Mouse (Mus musculus): Measurements from ENCODE around the gene Fam189a1.
A peak's percentile ranks its signal among the peaks of the same experiment; 100 is the strongest.

Fam189a1 gene

DNA sequence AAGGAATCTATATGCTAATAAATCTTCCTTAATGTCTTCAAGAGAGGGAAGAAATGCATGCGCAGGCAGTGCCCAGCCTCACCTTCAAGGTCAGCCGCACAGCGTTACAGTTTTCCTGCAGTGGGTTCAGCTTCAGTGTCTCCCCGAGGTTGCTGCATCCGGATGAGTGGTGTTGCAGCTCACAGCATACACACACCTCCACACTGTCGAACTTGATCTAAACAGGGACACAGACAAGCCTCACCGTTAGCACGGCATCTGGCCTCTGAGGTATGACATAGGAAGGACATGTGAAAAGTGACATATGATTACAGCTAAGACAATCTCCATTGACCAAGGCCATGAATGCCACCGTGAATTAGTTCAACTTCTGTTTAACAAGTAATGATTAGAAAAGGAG, 336.7 kb downstream of the Fam189a1 start:
- DNase-seq (ENCODE audit: low spot score in 2 of 2) = no peak

DNA sequence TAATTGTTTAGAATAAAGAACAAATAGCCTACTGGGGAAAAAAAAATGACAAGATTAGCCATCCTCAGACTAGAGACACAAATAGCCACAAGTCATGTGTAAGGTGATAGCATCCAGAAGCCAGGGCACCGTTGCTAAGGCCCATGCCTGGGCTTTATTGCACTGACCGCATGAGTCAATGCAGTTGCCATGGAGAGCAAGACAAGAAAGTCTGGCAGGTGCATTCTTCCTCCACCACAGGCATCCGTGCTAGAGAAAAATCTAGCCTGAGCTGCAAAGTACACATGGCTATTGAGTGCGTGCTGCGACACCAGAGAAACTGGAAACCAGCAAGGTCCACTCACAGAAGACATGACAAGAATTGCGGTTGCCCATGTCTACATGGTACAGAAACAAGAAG, 347.5 kb downstream of the Fam189a1 start:
- no peak for DNase-seq (ENCODE audit: low spot score in 2 of 2)

DNA sequence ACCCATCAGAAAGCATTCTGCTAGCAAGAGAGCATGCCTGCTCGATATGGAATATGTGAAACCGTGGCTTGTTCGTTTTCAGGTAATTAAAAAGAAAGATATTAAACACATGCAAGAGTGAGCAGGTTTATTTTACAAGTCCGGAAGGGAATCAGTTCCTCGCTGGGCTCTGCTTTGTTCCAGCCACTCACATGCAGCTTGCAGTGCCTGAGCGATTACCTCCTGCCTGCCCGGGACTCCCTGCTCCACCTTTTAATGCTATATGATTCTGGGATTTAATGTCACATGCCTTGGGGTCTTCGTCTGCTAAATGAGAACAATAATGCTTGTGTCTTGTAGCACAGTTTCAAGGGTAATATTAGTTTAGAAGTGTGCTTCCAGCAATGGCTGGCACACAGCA, 351.3 kb downstream of the Fam189a1 start:
- DNase-seq (ENCODE audit: low spot score in 2 of 2) = no peak

DNA sequence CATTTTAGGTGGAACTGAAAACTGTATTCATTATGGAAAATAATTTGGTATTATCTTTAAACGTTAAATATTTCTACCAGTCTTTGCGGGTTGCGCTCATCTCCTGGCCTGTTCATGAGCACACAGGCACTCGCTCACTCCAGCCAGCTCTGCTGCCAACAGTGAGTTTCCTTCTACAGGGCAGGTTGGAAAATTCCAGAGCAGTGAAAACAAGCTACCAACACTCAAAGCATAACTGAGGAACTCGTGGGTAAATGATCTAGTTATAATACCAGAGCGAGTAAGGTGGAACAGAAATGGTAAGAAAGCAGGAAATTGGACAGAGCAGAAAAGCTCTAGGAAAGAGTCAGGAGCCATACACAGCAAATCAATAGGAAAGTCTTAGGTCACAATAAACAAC, 360.8 kb downstream of the Fam189a1 start:
- no peak for DNase-seq (ENCODE audit: low spot score in 2 of 2)

DNA sequence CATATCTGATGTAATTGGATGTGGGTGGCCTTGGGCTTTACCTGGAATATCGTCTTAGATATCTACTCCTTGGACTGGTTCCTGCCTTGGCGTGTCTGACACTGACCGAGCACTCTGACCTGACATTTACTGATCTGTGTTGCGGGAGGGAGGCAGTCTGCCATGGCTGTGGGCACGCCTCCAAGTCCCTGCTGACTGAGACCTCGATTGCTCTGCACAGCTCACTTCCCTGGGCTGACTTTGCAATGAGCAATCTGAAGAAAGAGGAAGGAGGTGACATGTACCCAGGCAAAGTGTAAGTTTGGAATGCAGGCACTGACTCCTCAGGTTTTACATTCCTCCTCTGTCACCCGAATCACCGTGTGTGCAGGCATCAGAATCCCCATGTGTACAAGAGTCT, 364.3 kb downstream of the Fam189a1 start:
- no peak for DNase-seq (ENCODE audit: low spot score in 2 of 2)

DNA sequence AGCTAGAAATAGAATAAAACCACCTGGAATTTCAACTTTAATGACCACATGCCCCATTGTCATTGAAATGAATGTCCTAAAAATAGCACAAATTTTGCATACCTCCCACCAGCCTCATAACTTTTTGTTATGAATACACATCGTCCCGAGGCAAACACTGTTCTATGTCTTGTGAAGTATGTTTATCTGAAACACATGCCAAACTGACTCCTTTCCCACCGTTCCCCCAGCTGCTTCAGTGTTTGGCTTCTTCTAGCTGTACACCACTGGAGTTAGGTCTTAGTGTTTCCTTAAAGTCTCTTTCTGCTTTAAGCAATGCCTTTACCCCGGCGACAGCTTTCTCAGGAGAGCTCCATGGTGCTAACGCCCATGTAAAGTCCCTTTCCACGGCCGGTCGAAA, 365.2 kb downstream of the Fam189a1 start:
- no peak for DNase-seq (ENCODE audit: low spot score in 2 of 2)

DNA sequence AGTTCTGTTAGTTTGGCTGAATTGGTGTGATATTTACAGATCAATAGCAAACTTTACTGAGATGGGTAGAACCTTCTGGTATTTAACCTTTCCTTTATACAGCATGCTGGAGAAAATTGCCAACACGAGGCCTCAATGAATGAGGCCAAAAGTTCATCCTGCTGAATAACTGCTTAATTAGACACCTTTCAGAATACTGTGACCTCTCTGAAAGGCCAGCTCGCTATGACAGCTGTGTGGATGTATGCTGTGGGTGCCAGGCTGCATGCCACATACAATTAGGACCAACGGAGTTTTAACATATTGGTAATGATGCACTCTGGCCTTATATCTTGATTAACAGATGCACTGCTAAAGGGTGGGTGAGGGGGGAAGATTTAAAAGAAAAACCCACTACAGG, 371.3 kb downstream of the Fam189a1 start:
- no peak for DNase-seq (ENCODE audit: low spot score in 2 of 2)

DNA sequence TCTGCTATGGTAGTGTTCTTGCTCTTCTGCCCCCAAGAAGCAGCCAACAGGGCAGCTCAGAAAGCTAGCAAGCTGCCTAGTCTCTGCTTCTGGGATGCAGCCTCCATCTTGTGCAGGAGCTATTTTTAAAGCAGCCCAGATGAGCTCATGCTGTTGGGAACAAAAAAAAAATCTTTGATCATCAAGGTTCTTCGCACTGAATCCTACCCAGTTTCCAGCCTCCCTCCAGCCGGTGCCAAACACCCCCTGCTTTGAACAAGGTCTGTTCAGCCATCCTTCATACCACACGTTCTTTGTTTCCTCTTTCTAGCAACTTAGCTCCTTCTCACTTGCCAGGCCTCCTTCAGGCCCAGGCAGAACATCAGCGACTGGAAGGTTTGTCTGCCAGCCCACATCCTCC, 376.9 kb downstream of the Fam189a1 start:
- DNase-seq (ENCODE audit: low spot score in 2 of 2) = peak in 1 of 2 experiments; percentile 35

DNA sequence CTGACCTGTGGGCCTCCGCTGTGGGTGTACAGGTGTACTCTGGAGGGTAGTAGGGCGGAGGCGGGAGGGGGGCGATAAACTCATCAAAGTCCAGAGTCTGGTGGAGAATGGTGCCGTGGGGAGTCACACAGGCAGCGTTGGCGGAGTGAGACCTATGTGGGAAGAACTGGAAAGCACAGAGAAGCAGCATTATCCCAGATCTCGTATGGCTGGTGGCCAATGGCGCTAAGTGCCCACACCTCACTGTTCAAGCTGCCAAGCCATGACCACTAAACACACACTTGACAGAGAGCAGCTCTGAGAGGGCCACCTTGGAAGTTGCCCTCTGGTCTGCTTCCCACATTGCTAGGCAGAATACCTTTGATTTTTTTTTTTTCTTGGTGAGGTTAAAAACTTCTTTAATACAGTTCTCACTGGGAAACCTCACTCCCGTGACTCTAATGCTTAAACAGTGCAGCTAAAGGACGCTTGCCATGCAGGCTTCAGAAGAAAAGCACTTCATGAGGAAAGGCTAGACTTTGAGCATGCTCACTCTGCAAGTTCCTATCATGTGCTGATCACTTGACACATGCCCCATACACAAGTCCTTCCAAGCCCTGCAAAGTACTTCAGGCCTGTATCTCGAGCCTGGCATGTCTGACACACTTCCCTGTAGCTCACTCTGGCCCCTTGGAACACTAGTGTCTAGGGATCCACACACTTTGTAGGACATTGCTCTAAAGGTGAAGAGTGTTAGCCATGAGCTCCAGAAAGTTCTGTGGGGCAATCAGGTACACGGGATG, 379.5 kb downstream of the Fam189a1 start:
- DNase-seq (ENCODE audit: low spot score in 2 of 2) = no peak

DNA sequence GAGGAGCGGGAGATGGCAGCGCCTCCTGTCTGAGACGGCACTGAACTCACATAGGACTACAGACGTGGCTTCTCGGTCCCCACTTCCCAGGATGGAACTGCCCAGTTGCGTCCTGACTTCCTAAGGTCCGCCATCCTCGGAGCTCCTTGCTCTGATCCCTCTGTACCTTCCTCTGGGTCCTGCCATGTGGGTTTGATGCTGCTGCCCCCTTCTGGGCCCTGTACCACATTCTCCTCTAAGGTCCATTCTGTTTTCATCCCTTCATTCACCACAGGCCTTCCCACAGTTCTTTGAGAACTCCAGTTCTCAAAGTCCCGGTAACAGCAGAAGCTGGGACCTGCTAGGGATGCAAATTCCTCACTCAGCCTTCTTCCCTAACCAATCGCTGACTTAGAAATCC, 382.9 kb downstream of the Fam189a1 start:
- no peak for DNase-seq (ENCODE audit: low spot score in 2 of 2)

DNA sequence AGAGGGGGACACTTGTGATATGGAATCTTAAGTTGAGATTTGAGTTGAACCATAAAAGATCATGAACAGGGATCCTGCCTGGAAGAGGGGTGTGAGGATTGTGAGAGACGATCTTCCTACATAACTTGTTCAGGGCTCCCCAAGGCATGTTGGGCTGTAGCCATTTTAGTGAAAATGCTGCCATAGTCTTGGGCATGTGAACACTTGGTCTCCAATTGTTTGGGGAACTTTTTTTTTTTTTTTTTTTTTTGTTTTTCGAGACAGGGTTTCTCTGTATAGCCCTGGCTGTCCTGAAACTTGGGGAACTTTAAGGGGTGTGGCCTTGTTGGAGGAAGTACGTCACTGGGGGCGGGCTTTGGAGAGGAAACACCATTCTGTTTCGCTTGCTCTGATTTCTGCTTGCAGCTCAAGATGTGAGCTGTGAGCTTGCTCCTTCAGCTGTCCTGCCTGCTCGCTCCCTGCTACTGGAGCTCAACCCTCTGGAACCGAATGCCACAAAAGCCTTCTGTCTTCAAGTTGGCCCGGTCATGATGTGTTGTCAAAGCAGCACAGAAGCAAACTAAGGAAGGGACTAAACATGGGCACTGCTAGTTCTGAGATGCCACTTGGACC, 385.5 kb downstream of the Fam189a1 start:
- no peak for DNase-seq (ENCODE audit: low spot score in 2 of 2)

DNA sequence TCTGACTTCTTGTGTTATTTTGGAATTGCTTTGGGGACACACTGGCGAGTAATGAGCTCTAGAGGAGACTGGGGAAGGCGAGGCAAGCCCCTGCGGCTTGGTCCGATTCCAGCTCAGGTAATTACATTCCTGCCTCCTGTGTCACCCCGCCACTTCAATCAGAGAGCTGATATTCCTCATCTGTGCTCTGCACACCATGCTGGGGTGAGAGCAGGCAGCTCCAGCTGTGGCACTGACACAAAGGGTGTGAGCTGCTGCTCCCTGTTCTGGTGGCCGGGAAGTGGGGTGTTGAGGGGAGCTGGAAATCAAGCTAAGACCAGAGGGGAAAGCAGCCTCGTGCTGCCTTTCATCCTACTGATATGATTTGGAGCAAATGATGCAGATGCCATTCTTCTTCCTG, 386.6 kb downstream of the Fam189a1 start:
- DNase-seq (ENCODE audit: low spot score in 2 of 2) = no peak

DNA sequence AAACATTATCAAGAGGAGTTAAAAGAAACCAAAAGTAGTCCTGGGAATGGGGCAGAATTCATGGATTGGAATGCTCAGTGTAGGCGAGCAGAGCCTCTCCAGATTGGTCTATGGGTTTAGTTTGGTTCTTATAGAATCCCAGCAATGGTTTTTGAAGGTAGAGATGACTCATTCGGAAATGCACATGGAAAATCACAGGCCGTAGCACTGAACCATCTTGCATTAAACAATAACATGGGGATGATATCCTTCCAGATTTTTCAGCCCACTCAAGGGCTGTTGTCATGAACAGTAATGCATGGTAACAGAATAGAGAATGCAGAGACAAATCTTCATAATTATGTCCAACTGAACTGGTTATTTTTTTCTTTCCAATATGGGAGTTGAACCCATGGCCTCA, 390.8 kb downstream of the Fam189a1 start:
- no peak for DNase-seq (ENCODE audit: low spot score in 2 of 2)

DNA sequence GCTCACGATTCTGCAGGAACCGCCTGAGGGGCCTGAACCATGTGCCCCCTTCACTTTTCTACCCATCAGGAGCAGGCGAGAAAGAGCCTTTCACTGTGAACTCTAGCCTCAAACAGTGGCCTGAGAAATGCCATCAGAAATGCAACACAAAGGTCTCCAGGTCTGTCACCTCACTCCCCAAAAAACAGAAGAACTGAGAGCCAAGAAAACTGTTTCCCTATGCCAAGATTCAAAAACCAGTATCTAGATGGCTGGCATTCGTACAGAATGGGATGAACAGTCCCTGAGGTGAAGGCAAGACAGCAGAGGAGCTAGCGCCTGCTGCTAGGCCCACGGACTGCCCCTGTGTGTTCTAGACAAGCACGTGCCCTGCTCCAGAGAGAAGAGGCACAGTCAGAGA, 401.2 kb downstream of the Fam189a1 start:
- DNase-seq (ENCODE audit: low spot score in 2 of 2) = no peak

DNA sequence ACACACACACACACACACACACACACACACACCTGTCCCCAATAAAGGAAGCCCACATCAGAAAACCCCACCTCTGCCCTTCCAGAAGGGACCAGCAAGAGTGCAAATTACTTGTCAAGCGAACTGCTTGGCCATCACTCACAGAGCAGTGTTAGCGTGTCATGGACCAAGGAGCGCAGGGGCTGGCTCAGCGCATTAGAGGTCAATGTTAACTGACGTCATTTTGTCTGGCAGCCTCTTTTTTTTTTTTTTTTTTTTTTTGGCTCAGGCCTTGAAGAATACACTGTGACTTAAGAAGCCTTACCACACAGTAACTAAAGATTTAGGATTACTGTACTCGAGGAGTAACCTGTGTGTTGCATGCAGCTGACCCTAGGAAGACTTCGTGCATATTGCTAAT, 402.2 kb downstream of the Fam189a1 start:
- no peak for DNase-seq (ENCODE audit: low spot score in 2 of 2)

DNA sequence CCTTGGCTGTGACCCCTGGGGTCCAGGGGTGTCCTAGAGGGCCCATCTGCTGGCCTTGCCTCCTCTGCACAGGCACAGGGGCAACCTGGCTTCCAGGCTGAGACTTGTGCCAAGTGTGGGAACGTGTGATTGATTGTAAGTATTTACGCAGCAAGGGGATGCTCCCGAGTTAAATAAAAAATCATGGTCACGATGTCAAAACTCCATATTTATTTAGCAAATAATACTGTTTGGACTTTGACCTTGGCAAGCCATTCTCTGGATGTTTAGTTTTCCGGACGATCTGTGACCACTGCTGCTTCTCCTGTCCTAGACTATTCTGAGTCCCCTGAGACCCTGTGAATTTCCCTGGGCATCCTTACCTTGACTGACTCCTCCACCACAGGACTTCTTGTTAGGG, 402.7 kb downstream of the Fam189a1 start:
- no peak for DNase-seq (ENCODE audit: low spot score in 2 of 2)

DNA sequence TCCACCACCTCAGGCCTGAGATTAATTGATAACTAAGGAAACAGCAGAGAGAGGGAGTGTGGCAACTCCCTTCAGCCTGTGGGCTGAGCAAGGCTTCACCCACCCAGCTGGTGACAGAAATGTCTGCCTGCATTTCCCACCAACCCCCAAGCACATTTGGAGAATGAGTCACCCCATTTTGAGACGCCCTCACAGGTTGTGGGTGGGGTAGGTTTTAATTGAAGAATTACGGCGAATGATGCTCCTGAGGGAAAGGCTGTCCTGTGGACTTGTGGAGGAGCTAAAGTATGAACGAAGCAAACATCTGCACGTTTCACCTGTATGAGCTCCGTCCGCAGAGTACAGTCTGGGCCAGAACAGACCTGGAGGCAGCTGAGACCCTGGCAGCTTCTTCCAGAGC, 404.2 kb downstream of the Fam189a1 start:
- DNase-seq (ENCODE audit: low spot score in 2 of 2) = peak in 1 of 2 experiments; percentile 46

DNA sequence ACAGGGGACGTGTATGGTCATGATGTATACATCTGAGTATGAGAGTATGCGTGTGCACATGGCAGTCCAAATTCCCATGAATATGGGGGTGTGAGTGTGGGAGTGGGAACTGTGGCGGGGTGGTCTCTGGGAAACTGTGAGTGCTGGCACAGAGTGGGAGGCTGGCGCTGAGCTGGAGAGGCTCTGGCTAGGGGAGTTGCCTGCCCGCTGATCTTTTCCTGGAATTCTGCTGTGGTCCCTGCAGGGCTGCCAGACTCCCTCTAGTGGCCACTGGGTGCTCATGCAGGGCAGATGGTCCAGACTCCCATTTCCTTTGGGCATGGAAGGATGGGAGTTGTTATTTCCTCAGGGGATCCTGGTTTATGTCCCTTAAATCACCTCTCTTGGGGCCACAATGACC, 404.9 kb downstream of the Fam189a1 start:
- peak; percentile 46 to 54 for DNase-seq (ENCODE audit: low spot score in 2 of 2)

DNA sequence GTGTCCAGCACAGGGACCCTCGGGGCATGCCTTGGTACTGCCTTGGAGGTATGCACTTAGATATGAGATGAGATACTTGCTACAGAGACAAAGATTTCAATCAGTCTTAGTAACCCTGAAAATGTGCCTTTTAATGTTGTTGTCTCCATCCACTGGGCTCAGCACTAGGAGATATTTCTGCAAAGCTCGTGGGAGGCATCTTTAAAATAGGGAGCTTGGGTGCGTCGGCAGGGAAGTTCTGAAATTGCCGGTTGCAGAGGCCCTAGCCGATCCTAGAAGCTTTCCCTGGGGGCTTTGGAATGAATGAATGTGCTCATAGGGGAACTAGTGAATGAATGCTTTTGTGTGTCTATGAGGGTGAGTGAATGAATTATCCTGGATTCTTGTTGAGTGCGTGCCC, 412.8 kb downstream of the Fam189a1 start:
- DNase-seq (ENCODE audit: low spot score in 2 of 2) = peak in 1 of 2 experiments; percentile 12

DNA sequence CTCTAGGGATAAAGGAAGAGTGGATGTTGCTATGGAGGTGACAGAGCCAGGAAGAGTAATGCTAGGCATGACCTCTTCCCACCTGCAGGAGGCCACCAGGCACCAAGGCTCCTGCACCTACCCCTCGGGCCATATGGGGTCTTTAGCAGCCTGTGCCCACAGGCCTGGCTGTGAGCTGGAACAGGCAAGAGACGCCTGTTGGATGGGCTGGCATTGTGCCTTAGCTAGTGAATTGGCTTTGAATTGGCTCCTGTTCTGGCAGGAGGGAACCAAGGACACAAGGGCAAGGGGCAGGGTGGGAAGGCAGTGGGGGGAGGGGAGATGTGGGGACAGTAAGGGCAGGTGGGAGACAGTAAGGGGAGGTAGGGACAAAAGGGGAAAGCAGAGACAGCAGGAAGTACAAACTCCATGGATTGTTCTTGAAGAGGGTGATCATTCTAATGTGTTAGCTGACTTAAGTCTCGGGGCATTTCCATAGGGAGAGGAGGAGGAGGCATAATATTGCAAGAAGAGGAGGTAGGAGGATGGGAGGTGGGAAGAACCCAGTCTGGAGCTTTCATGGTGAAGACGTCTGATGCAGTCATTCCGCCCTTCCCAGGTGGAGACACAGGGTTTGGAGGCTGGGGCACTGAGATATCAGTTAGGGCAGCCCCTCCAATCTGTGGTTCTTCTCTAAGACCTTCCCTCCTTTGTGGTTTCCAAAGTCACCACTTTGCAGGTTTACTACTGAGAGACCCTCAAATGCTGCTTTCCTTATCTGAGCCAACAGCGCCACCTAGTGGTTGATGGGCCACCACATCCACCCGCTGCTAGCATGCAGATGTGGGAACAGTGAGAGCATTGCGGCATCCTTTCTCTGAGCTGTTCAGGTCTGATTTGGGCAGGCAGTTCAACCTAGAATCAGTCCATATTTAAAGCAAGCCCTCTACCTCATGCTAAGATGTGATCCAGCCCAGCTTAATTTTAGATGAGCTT, 414.8 kb downstream of the Fam189a1 start:
- peak; percentile 89 to 91 for DNase-seq (ENCODE audit: low spot score in 2 of 2)

DNA sequence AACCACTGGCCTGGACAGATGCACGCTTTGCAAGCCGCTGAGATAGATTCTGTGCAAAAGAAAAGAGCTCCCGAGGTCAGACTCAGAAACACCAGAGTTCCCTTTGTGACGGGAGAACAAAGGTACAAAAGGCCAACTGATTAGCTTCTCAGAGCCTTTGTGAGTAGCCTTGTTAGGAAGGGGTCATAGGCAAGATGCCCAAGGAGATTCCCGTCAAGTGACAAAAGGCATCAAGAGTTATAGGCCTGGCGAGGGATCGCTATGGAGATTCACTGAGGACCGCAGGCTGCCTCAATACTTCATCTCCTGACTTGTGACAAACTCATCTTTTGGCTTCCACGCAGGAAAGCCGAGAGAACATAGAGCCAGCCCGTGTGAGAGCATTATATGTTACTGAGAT, 417.2 kb downstream of the Fam189a1 start:
- no peak for DNase-seq (ENCODE audit: low spot score in 2 of 2)

DNA sequence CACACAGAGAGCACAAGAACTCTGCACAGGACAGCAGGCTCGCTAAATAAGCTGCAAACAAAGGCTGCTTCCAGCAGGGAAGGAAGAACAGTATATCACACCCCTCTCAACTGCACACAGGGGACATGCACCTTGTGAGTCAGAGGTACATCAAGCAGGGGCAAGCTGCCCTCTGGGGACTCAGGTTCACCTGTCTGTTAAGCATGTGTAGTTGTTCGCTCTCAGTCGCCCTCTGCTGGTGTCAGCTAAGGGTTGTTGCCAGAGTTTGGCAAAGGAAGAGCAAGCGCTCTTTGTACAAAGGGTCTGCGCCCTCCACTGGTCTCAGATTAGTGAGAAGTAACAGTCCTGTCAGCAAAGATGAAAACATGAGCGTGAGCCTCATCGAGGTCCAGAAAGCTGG, 426.6 kb downstream of the Fam189a1 start:
- peak; percentile 58 to 66 for DNase-seq (ENCODE audit: low spot score in 2 of 2)
